Mouse (Mus musculus) liver, adult 2 months (tissue): Measurements from ENCODE around the gene Lum.

Experiments
- CTCF ChIP-seq: fragments of 200-500 bp; IDR thresholded peaks from 2 replicates; pipeline ENCODE4 v1.5.1; 2011; ENCODE audit warnings: low read depth, low read length, control low read depth
- POLR2A ChIP-seq: fragments of 200-500 bp; IDR thresholded peaks from 2 replicates; pipeline ENCODE4 v1.6.1; 2011; ENCODE audit warnings: low read length, control low read depth; ENCODE audit not compliant: insufficient read depth; ENCODE audit errors: extremely low read depth

- TF ChIP-seq CTCF (no peak), POLR2A (no peak)
Measured at GRCm38 (mm10) chr10:97589574-97589973, 24.6 kb downstream of the Lum start.
